Mouse (Mus musculus) CD4-positive helper T cell, adult 2 months (primary cell): ENCODE measurements around the gene Akt3.

Experiments used
- DNase-seq: peaks from one replicate; pipeline ENCODE4 v3.0.0-alpha.2; 2012; ENCODE audit warnings: low read depth, missing footprints, low spot score

The Akt3 gene

GRCm38 (mm10) chr1:177011688-177012087, 246.3 kb downstream of the Akt3 start:
- DNase-seq = no peak

GRCm38 (mm10) chr1:177010607-177011302, 247.2 kb downstream of the Akt3 start:
- DNase-seq = no peak

GRCm38 (mm10) chr1:177010041-177010440, 248.0 kb downstream of the Akt3 start:
- DNase-seq = no peak

GRCm38 (mm10) chr1:177008777-177009176, 249.2 kb downstream of the Akt3 start:
- DNase-seq = peak; percentile 13

- DNase-seq = no peak
Observed at GRCm38 (mm10) chr1:177007405-177007804, 250.6 kb downstream of the Akt3 start.

- DNase-seq = no peak
Observed at GRCm38 (mm10) chr1:177004041-177004741, 253.8 kb downstream of the Akt3 start.

GRCm38 (mm10) chr1:177002951-177003350, 255.1 kb downstream of the Akt3 start:
- no peak for DNase-seq

- no peak for DNase-seq
Observed at GRCm38 (mm10) chr1:176999011-176999410, 259.0 kb downstream of the Akt3 start.

GRCm38 (mm10) chr1:176997711-176998689, 260.0 kb downstream of the Akt3 start:
- DNase-seq = no peak

- no peak for DNase-seq
Observed at GRCm38 (mm10) chr1:176997254-176997653, 260.7 kb downstream of the Akt3 start.

- peak; percentile 55 for DNase-seq
Observed at GRCm38 (mm10) chr1:176996630-176997201, 261.3 kb downstream of the Akt3 start.

- DNase-seq = no peak
Observed at GRCm38 (mm10) chr1:176996166-176996565, 261.8 kb downstream of the Akt3 start.

GRCm38 (mm10) chr1:176995419-176995775, 262.6 kb downstream of the Akt3 start:
- no peak for DNase-seq

GRCm38 (mm10) chr1:176994707-176995418, 263.1 kb downstream of the Akt3 start:
- DNase-seq = no peak

- DNase-seq = no peak
Observed at GRCm38 (mm10) chr1:176994087-176994486, 263.9 kb downstream of the Akt3 start.

- peak; percentile 55 for DNase-seq
Observed at GRCm38 (mm10) chr1:176993141-176994010, 264.6 kb downstream of the Akt3 start.

GRCm38 (mm10) chr1:176992517-176992916, 265.5 kb downstream of the Akt3 start:
- no peak for DNase-seq

GRCm38 (mm10) chr1:176991473-176991872, 266.5 kb downstream of the Akt3 start:
- DNase-seq = no peak

- no peak for DNase-seq
Observed at GRCm38 (mm10) chr1:176986990-176987740, 270.8 kb downstream of the Akt3 start.
